Mouse (Mus musculus) myocyte (in vitro differentiated cells): ENCODE measurements at regions not wholly inside any gene's neighbourhood (a gene's known extent, or its start where the extent isn't known, plus 50 kb on each side); places are given as distances from the start of the nearest gene placed in this dataset.

Experiments used
- H3K27me3 ChIP-seq: one replicate; pipeline ENCODE4 v1.6.1; 2011; ENCODE audit not compliant: control insufficient read depth, insufficient read depth, insufficient read length
- H3K36me3 ChIP-seq: one replicate; pipeline ENCODE4 v1.6.1; 2011; ENCODE audit not compliant: control insufficient read depth, insufficient read depth
- H3K4me2 ChIP-seq: one replicate; pipeline ENCODE4 v1.6.1; 2011; ENCODE audit warnings: low read depth, control low read depth
- H3K4me3 ChIP-seq: one replicate; pipeline ENCODE4 v1.5.1; 2011; ENCODE audit warnings: mild to moderate bottlenecking, control low read depth, moderate library complexity
- H3K79me2 ChIP-seq: one replicate; pipeline ENCODE4 v1.6.1; 2011; ENCODE audit not compliant: control insufficient read depth, insufficient read depth
- H3ac ChIP-seq: one replicate; pipeline ENCODE4 v1.6.1; 2011; ENCODE audit not compliant: control insufficient read depth, insufficient read length
- CEBPB ChIP-seq: IDR thresholded peaks from 2 replicates; pipeline ENCODE4 v1.6.1; 2011; ENCODE audit warnings: mild to moderate bottlenecking, moderate library complexity; ENCODE audit not compliant: poor library complexity, insufficient read depth, severe bottlenecking
- E2F4 ChIP-seq: IDR thresholded peaks from one replicate; pipeline ENCODE4 v1.6.1; 2011; ENCODE audit warnings: mild to moderate bottlenecking, control low read depth, moderate library complexity; ENCODE audit not compliant: insufficient read depth
- MAX ChIP-seq: IDR thresholded peaks from one replicate; pipeline ENCODE4 v1.6.1; 2011; ENCODE audit warnings: low read depth, mild to moderate bottlenecking, control low read depth
- MYOD1 ChIP-seq, 3 experiments: IDR thresholded peaks; one replicate each; pipeline ENCODE4 v1.6.1; 2011; ENCODE audit warnings: control low read depth in 2 of 3, low read depth in 2 of 3, mild to moderate bottlenecking in 2 of 3, moderate library complexity in 1 of 3; ENCODE audit not compliant: insufficient read length in 2 of 3, control insufficient read depth in 1 of 3
- MYOG ChIP-seq, 3 experiments: IDR thresholded peaks; one replicate each; pipeline ENCODE4 v1.6.1; 2011; ENCODE audit warnings: control low read depth in 2 of 3, low read depth in 2 of 3, mild to moderate bottlenecking in 2 of 3; ENCODE audit not compliant: insufficient read length in 2 of 3, control insufficient read depth in 1 of 3, insufficient read depth in 1 of 3
- POLR2A ChIP-seq: IDR thresholded peaks from one replicate; pipeline ENCODE4 v1.6.1; 2011; ENCODE audit warnings: low read depth, mild to moderate bottlenecking, control low read depth, moderate library complexity; ENCODE audit not compliant: insufficient read length
- POLR2AphosphoS2 ChIP-seq: IDR thresholded peaks from one replicate; pipeline ENCODE4 v1.6.1; 2011; ENCODE audit warnings: low read depth, control low read depth; ENCODE audit not compliant: insufficient read length
- REST ChIP-seq: IDR thresholded peaks from one replicate; pipeline ENCODE4 v1.6.1; 2011; ENCODE audit warnings: mild to moderate bottlenecking, control low read depth, moderate library complexity; ENCODE audit not compliant: insufficient read depth, insufficient read length
- SRF ChIP-seq: IDR thresholded peaks from one replicate; pipeline ENCODE4 v1.6.1; 2011; ENCODE audit warnings: low read depth; ENCODE audit not compliant: control insufficient read depth, insufficient read length
- TCF12 ChIP-seq: IDR thresholded peaks from one replicate; pipeline ENCODE4 v1.6.1; 2011; ENCODE audit warnings: mild to moderate bottlenecking, control low read depth; ENCODE audit not compliant: poor library complexity, insufficient read depth, severe bottlenecking
- TCF3 ChIP-seq: IDR thresholded peaks from one replicate; pipeline ENCODE4 v1.6.1; 2011; ENCODE audit warnings: low read depth, control low read depth; ENCODE audit not compliant: insufficient read length
- USF1 ChIP-seq: IDR thresholded peaks from one replicate; pipeline ENCODE4 v1.6.1; 2011; ENCODE audit warnings: low read depth, mild to moderate bottlenecking, control low read depth, moderate library complexity

- Histone ChIP-seq H3K27me3 (no peaks in the 10 kb centered on the region), H3ac (no peak overlapping the region), H3K4me2 (no peak overlapping the region), H3K4me3 (no peak overlapping the region), H3K79me2 (no peaks in the 10 kb centered on the region), H3K36me3 (no peaks in the 10 kb centered on the region)
- no peak for TF ChIP-seq POLR2A
- TF ChIP-seq E2F4, result no peak
- no peak for TF ChIP-seq TCF3
- TF ChIP-seq MYOG (IDR thresholded peaks at IDR 0.05; ENCODE audit: control insufficient read depth in 1 of 3, insufficient read depth in 1 of 3, insufficient read length in 2 of 3, low read depth in 2 of 3), result no peak
- no peak for TF ChIP-seq SRF
- TF ChIP-seq TCF12, result no peak
- TF ChIP-seq MYOD1 (IDR thresholded peaks at IDR 0.05; ENCODE audit: control insufficient read depth in 1 of 3, insufficient read length in 2 of 3, low read depth in 2 of 3), result no peak
These were observed 71.3 kb upstream of the Jak1 start for GRCm38 (mm10) chr4:101336371-101336770.

GRCm38 (mm10) chr4:101333868-101334267 is 68.8 kb upstream of the Jak1 start:
- TF ChIP-seq SRF, result no peak
- no peak overlapping the region for H3K4me3 ChIP-seq
- H3K27me3 ChIP-seq, result no peaks in the 10 kb centered on the region
- H3K4me2 ChIP-seq, result no peak overlapping the region
- H3K79me2 ChIP-seq, result no peaks in the 10 kb centered on the region
- H3ac ChIP-seq, result no peak overlapping the region
- no peaks in the 10 kb centered on the region for H3K36me3 ChIP-seq

GRCm38 (mm10) chr4:101333036-101333435 is 68.0 kb upstream of the Jak1 start:
- no peaks in the 10 kb centered on the region for H3K36me3 ChIP-seq
- H3ac ChIP-seq, result no peak overlapping the region
- H3K4me2 ChIP-seq, result no peak overlapping the region
- H3K79me2 ChIP-seq, result no peaks in the 10 kb centered on the region
- no peak overlapping the region for H3K4me3 ChIP-seq
- no peaks in the 10 kb centered on the region for H3K27me3 ChIP-seq
- no peak for TF ChIP-seq USF1
- TF ChIP-seq E2F4, result no peak
- no peak for TF ChIP-seq SRF
- TF ChIP-seq TCF12, result no peak
- no peak for TF ChIP-seq MYOG (IDR thresholded peaks at IDR 0.05; ENCODE audit: control insufficient read depth in 1 of 3, insufficient read depth in 1 of 3, insufficient read length in 2 of 3, low read depth in 2 of 3)
- TF ChIP-seq CEBPB, result no peak
- TF ChIP-seq POLR2A, result no peak
- TF ChIP-seq TCF3, result no peak
- no peak for TF ChIP-seq MAX
- no peak for TF ChIP-seq REST
- no peak for TF ChIP-seq MYOD1 (IDR thresholded peaks at IDR 0.05; ENCODE audit: control insufficient read depth in 1 of 3, insufficient read length in 2 of 3, low read depth in 2 of 3)
- no peak for TF ChIP-seq POLR2AphosphoS2

GRCm38 (mm10) chr4:101331231-101331630 is 66.1 kb upstream of the Jak1 start:
- H3K4me2 ChIP-seq, result no peak overlapping the region
- H3K36me3 ChIP-seq, result no peaks in the 10 kb centered on the region
- no peak overlapping the region for H3ac ChIP-seq
- TF ChIP-seq POLR2A (no peak), TCF3 (no peak), MYOD1 (IDR thresholded peaks at IDR 0.05; ENCODE audit: control insufficient read depth in 1 of 3, insufficient read length in 2 of 3, low read depth in 2 of 3) (no peak), CEBPB (no peak), E2F4 (no peak), USF1 (no peak)
- H3K27me3 ChIP-seq, result no peaks in the 10 kb centered on the region
- no peaks in the 10 kb centered on the region for H3K79me2 ChIP-seq
- no peak overlapping the region for H3K4me3 ChIP-seq

GRCm38 (mm10) chr4:101329060-101329459 is 64.0 kb upstream of the Jak1 start:
- H3K36me3 ChIP-seq, result no peaks in the 10 kb centered on the region
- H3K4me2 ChIP-seq, result no peak overlapping the region
- TF ChIP-seq TCF12 (no peak), REST (no peak), POLR2A (no peak), POLR2AphosphoS2 (no peak), MYOD1 (IDR thresholded peaks at IDR 0.05; ENCODE audit: control insufficient read depth in 1 of 3, insufficient read length in 2 of 3, low read depth in 2 of 3) (no peak), SRF (no peak), MAX (no peak), TCF3 (no peak), CEBPB (no peak), MYOG (IDR thresholded peaks at IDR 0.05; ENCODE audit: control insufficient read depth in 1 of 3, insufficient read depth in 1 of 3, insufficient read length in 2 of 3, low read depth in 2 of 3) (no peak), USF1 (no peak), E2F4 (no peak)
- H3K79me2 ChIP-seq, result no peaks in the 10 kb centered on the region
- H3ac ChIP-seq, result no peak overlapping the region
- H3K27me3 ChIP-seq, result no peaks in the 10 kb centered on the region
- H3K4me3 ChIP-seq, result no peak overlapping the region

- TF ChIP-seq SRF (no peak), E2F4 (no peak), POLR2AphosphoS2 (no peak)
- Histone ChIP-seq H3K4me2 (no peak overlapping the region), H3K27me3 (no peaks in the 10 kb centered on the region), H3K79me2 (no peaks in the 10 kb centered on the region), H3ac (no peak overlapping the region), H3K4me3 (no peak overlapping the region), H3K36me3 (no peaks in the 10 kb centered on the region)
These were observed 61.0 kb upstream of the Jak1 start for GRCm38 (mm10) chr4:101326067-101326466.
